Mouse (Mus musculus) midbrain, embryonic 16.5 days (tissue): ENCODE data around the gene Usp22. TPM values are rescaled to one million over a fixed set of nuclear protein-coding genes. Genes with fewer than 3 reads are reported as not detected.
"Not testable (repeated sequence)": the region's sequence is repeated elsewhere in the genome, so short reads cannot be mapped to it uniquely, and the experiment has no call there.

ENCODE experiments used
- ATAC-seq: fragments of 200-750 bp; cut with Nextera tagmentation; 2 replicates; pipeline ENCODE4 v1.8.0; 2017; ENCODE audit warnings: moderate TSS enrichment
- H3K27ac ChIP-seq: fragments of 300-500 bp; sonication (generic); 2 replicates; pipeline ENCODE4 v1.5.1; 2014; ENCODE audit warnings: mild to moderate bottlenecking, low read length, mixed read lengths
- H3K27me3 ChIP-seq: fragments of 300-500 bp; sonication (generic); 2 replicates; pipeline ENCODE4 v1.6.1; 2014; ENCODE audit warnings: low read depth, low read length, mixed read lengths; ENCODE audit not compliant: control insufficient read depth, insufficient read depth
- H3K36me3 ChIP-seq: fragments of 300-500 bp; sonication (generic); 2 replicates; pipeline ENCODE4 v1.6.1; 2014; ENCODE audit warnings: mild to moderate bottlenecking, low read length, moderate library complexity, mixed read lengths; ENCODE audit not compliant: control insufficient read depth, insufficient read depth
- H3K4me1 ChIP-seq: fragments of 300-500 bp; sonication (generic); 2 replicates; pipeline ENCODE4 v1.6.1; 2014; ENCODE audit warnings: mild to moderate bottlenecking, low read length, mixed read lengths; ENCODE audit not compliant: control insufficient read depth, insufficient read depth
- H3K4me2 ChIP-seq: fragments of 300-500 bp; sonication (generic); 2 replicates; pipeline ENCODE4 v1.6.1; 2014; ENCODE audit warnings: mild to moderate bottlenecking, low read length, mixed read lengths
- H3K4me3 ChIP-seq: fragments of 300-500 bp; sonication (generic); 2 replicates; pipeline ENCODE4 v1.5.1; 2014; ENCODE audit warnings: low read depth, mild to moderate bottlenecking, low read length, moderate library complexity, mixed read lengths
- H3K9ac ChIP-seq: fragments of 300-500 bp; sonication (generic); 2 replicates; pipeline ENCODE4 v1.6.1; 2014; ENCODE audit warnings: low read depth, low read length, mixed read lengths
- H3K9me3 ChIP-seq: fragments of 300-500 bp; sonication (generic); replicated peaks from 2 replicates; pipeline ENCODE4 v1.6.1; 2014; ENCODE audit warnings: mild to moderate bottlenecking, low read length, mixed read lengths; ENCODE audit not compliant: control insufficient read depth, poor library complexity, severe bottlenecking
- WGBS: fragments of 180-500 bp; shearing (Covaris S2); extraction: QIAGEN DNeasy Blood & Tissue Kit; methylation state at CpG from one replicate; pipeline ENCODE4 v1.1.7; 2014; 5-methylcytosine and 5-hydroxymethylcytosine counted together
- polyA plus RNA-seq: library from polyadenylated mRNA; unstranded; fragments of >200 nt; fragmentation: Nextera tagmentation; extraction: Ambion mirVana; gene quantifications from 2 replicates; pipeline ENCODE4 v1.2.1, GENCODE M21; 2015

Gene Usp22
- polyA plus RNA-seq, 1 experiment from 2014 or later = 439 TPM

GRCm38 (mm10) chr11:61142262-61142661 lies 32.6 kb downstream of the Usp22 start:
- Histone ChIP-seq H3K9ac (no peak overlapping the region), H3K4me3 (no peak overlapping the region), H3K36me3 (no peaks in the 10 kb centered on the region), H3K4me2 (no peak overlapping the region), H3K4me1 (peaks cover 4% of the 10 kb centered on the region; the same call in 1 of the 2 replicates), H3K27me3 (no peaks in the 10 kb centered on the region), H3K9me3 (no peaks in the 10 kb centered on the region), H3K27ac (no peak overlapping the region)
- ATAC-seq = no peak
- WGBS = 79% methylated on average over 3 of the region's 3 CpGs

DNA sequence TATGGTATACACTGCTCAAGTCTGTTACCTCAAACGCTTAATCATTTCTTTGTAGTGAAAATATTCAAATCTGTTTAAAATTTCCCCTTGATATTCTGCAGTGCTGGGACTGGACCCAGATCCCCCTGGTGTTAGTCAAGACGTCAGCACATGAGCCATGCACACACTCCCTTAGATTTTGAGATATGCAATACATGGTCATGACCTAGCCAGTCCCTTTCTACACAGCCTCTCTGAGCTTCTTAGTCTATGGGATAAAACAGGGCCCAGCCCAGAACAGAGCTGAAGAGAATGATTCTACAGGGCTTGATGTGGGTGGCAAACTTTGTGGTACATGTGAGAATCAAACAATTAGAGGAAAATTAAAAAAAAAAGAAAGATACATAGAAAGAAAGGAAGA lies 33.2 kb downstream of the Usp22 start:
- no peaks in the 10 kb centered on the region for H3K4me1 ChIP-seq
- no peak overlapping the region for H3K9ac ChIP-seq
- no peaks in the 10 kb centered on the region for H3K9me3 ChIP-seq
- no peak overlapping the region for H3K4me3 ChIP-seq
- 77% methylated on average over 2 of the region's 2 CpGs for WGBS
- no peak overlapping the region for H3K4me2 ChIP-seq
- H3K27me3 ChIP-seq = no peaks in the 10 kb centered on the region
- ATAC-seq = no peak
- no peak overlapping the region for H3K27ac ChIP-seq
- no peaks in the 10 kb centered on the region for H3K36me3 ChIP-seq

GRCm38 (mm10) chr11:61132943-61133342 lies 41.9 kb downstream of the Usp22 start:
- no peak for ATAC-seq

GRCm38 (mm10) chr11:61130646-61131045 lies 44.2 kb downstream of the Usp22 start:
- ATAC-seq, H3K4me3 ChIP-seq: not testable (repeated sequence)
- WGBS = 87% methylated on average over 4 of the region's 4 CpGs

More at GRCm38 (mm10) chr11:61132943-61133342, 41.9 kb downstream of the Usp22 start:
- no peak overlapping the region for H3K27ac ChIP-seq
- H3K9ac ChIP-seq = no peak overlapping the region
- H3K9me3 ChIP-seq = no peaks in the 10 kb centered on the region
- no peaks in the 10 kb centered on the region for H3K36me3 ChIP-seq
- no peak overlapping the region for H3K4me2 ChIP-seq
- no peaks in the 10 kb centered on the region for H3K27me3 ChIP-seq
- WGBS = 82% methylated on average over 2 of the region's 2 CpGs
- H3K4me3 ChIP-seq = no peak overlapping the region
- no peaks in the 10 kb centered on the region for H3K4me1 ChIP-seq

GRCm38 (mm10) chr11:61129305-61129704 lies 45.5 kb downstream of the Usp22 start:
- H3K4me2 ChIP-seq = no peak overlapping the region
- no peak overlapping the region for H3K4me3 ChIP-seq
- no peaks in the 10 kb centered on the region for H3K9me3 ChIP-seq
- no peak overlapping the region for H3K27ac ChIP-seq
- WGBS = 57% methylated on average over 10 of the region's 10 CpGs
- no peak for ATAC-seq
- no peak overlapping the region for H3K9ac ChIP-seq
- no peaks in the 10 kb centered on the region for H3K4me1 ChIP-seq
- H3K36me3 ChIP-seq = no peaks in the 10 kb centered on the region
- no peaks in the 10 kb centered on the region for H3K27me3 ChIP-seq

More at GRCm38 (mm10) chr11:61130646-61131045, 44.2 kb downstream of the Usp22 start:
- not testable (repeated sequence) for H3K4me2 ChIP-seq, H3K27ac ChIP-seq, H3K9me3 ChIP-seq, H3K27me3 ChIP-seq, H3K36me3 ChIP-seq, H3K4me1 ChIP-seq, H3K9ac ChIP-seq

GRCm38 (mm10) chr11:61127421-61128055 lies 47.3 kb downstream of the Usp22 start:
- Histone ChIP-seq H3K4me2 (no peak overlapping the region), H3K4me3 (no peak overlapping the region), H3K27me3 (no peaks in the 10 kb centered on the region), H3K4me1 (no peaks in the 10 kb centered on the region), H3K36me3 (no peaks in the 10 kb centered on the region), H3K9me3 (no peaks in the 10 kb centered on the region), H3K9ac (no peak overlapping the region), H3K27ac (no peak overlapping the region)
- 93% methylated on average over 8 of the region's 8 CpGs for WGBS
- no peak for ATAC-seq

DNA sequence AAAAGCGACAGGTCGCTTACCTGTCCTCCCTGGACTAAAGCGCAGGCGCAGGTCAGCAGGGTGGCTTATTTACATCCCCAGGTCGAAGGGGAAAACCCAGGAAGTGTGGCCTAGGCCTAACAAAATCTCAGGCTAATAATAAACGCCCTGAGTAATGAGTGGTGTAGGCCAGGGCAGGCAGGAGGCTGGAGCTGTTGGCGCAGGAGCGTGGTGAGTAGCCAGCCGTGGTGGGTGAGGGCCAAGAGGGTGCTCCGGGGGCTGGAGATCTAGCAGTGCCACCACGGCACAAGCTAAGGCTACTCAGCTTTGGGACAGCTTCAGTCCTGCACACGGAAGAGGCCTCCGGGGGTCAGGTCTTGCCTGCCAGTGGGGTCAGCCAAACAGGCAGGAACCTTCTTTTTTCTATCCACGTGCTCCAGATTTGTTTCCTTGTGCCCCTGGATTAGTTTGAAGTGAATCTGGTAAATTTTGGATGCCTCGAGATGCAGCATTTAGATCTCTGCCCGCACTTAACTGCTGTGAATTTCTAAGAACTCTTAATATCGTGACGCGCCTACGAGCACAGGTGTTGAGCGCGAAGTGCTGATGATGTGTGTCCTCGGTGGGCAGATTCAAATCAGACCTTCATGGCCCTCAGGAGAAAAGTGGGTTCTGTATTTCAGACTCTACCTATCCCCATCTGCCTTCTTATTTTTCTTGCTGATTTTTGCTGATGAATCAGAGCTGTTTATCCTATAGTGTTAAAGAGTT lies 48.1 kb downstream of the Usp22 start, which contains the start of gene Tnfrsf13b:
Gene Tnfrsf13b, plus strand, starts transcription at position 150 of the 750 bp plus-strand sequence.
- Histone ChIP-seq H3K4me2 (no peak within 1 kb of the TSS), H3K9me3 (no peaks in the 10 kb centered on the region), H3K4me3 (no peak within 1 kb of the TSS), H3K4me1 (no peaks in the 10 kb centered on the region), H3K9ac (no peak within 1 kb of the TSS), H3K27ac (no peak within 1 kb of the TSS), H3K36me3 (no peaks in the 10 kb centered on the region), H3K27me3 (no peaks in the 10 kb centered on the region)
- ATAC-seq = no peak
- 89% methylated on average over 23 of the region's 23 CpGs for WGBS

GRCm38 (mm10) chr11:61125970-61126369 lies 48.9 kb downstream of the Usp22 start:
- WGBS = 88% methylated on average over 5 of the region's 5 CpGs
- H3K4me2 ChIP-seq = no peak overlapping the region

DNA sequence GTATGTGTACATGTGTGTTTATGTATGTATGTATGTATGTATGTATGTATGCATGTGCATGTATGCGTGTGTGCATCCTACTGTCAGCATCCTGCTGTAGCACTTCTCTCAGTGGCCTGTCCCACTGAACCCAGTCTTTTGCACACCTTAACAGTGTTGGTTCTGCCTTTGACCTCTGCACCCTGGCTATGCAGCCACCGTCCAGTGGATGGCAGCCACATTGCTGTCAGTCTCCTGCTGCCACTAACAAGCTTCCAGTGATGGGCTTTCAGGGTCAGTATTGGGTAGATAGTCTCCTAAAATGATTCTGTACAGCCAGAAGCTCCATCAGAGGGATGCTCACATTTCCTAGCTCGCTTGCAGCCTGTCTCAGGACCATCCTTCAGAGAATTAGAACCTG lies 51.0 kb downstream of the Usp22 start:
- Histone ChIP-seq H3K36me3 (no peaks in the 10 kb centered on the region), H3K9ac (no peak overlapping the region), H3K9me3 (no peaks in the 10 kb centered on the region), H3K4me1 (no peaks in the 10 kb centered on the region), H3K4me3 (no peak overlapping the region), H3K4me2 (no peak overlapping the region), H3K27me3 (no peaks in the 10 kb centered on the region), H3K27ac (no peak overlapping the region)
- WGBS = 76% methylated on average over 3 of the region's 3 CpGs
- ATAC-seq = no peak

More at GRCm38 (mm10) chr11:61125970-61126369, 48.9 kb downstream of the Usp22 start:
- no peak overlapping the region for H3K27ac ChIP-seq
- no peak overlapping the region for H3K9ac ChIP-seq
- no peaks in the 10 kb centered on the region for H3K9me3 ChIP-seq
- no peaks in the 10 kb centered on the region for H3K4me1 ChIP-seq
- H3K4me3 ChIP-seq = no peak overlapping the region
- ATAC-seq = no peak
- H3K36me3 ChIP-seq = no peaks in the 10 kb centered on the region
- no peaks in the 10 kb centered on the region for H3K27me3 ChIP-seq
